Mouse (Mus musculus) kidney, adult 11 months (tissue): Measurements from ENCODE around the gene Amt.
"Not testable (repeated sequence)": the region's sequence is repeated elsewhere in the genome, so short reads cannot be mapped to it uniquely, and the experiment has no call there.

Experiments used
- DNase-seq: peaks from one replicate; pipeline ENCODE4 v3.0.0; 2022

Gene Amt

GRCm38 (mm10) chr9:108284410-108284809, 12.2 kb upstream of the Amt start:
- DNase-seq: peak; percentile 74

GRCm38 (mm10) chr9:108287526-108288238, 9.0 kb upstream of the Amt start:
- not testable (repeated sequence) for DNase-seq

DNA sequence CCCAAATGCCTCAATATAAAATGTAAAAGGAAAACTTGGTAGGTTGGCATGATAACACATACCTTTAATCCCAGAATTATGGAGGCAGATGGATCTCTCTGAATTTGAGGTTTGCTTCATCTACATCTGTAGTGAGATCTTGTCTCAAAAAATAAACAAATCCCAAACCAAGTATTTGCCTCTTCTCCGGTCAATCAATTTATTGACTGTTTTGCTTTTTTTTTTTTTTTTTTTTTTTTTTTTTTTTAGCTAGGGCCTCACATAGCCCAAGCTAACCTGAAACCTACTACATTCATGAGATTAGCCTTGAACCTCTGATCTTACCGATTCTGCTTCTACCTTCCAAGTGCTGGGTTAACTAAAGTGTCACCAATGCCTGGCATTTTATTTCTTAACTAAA, 7.3 kb upstream of the Amt start:
- DNase-seq: no peak

DNA sequence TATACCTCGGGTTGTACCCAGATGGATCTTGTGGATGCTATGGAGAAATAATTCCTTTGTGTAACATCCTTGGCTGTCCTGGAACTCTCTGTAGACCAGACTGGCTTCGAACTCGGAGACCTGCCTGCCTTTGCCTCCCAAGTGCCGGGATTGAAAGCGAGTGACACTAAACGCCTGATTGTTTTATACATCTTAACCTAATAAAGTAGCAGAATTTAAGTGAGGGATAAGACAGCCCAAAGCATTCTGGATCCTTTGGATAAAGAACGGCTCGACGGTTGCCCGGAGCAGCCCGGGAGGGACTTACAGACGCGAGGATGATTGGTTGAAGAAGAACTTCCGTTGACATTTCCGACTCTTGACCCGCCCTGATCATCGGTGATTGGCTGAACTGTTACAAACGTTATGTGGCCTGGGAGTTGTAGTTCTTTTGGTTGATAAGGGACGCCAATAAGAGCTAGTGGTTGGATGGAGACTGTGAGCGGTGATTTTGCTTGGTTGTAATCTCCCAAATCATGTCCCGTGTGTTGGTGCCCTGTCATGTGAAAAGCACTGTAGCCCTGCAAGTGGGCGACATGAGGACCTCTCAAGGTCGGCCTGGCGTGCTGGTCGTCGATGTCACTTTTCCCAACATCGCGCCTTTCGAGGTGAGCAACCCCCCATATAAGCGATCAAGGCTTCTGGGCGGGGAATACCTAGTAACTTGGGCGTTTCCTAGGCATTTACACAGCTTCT, 6.5 kb upstream of the Amt start, which contains the start of gene Nicn1:
Nicn1 (plus strand) TSS at position 414 of the 735 bp plus-strand sequence.
- peak; percentile 96 for DNase-seq

DNA sequence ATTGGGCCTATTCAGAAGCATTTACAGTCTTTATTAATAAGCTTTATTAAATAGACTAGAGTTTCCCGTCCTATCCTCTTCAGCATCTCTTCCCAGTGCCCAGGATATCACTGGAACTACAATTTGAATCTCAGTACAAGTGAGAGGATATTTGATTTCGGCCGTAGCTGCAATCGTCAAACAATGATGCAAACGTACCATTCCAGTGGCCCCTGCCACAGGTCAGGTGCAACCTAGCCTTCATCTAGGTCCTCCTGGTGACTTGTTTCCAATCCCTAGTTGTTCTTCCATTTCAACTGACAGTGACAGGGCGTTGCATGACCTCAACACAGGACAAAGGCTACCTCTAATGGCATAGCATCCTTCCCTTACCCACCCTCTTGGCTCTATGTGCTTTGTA, 5.9 kb upstream of the Amt start:
- DNase-seq: no peak

DNA sequence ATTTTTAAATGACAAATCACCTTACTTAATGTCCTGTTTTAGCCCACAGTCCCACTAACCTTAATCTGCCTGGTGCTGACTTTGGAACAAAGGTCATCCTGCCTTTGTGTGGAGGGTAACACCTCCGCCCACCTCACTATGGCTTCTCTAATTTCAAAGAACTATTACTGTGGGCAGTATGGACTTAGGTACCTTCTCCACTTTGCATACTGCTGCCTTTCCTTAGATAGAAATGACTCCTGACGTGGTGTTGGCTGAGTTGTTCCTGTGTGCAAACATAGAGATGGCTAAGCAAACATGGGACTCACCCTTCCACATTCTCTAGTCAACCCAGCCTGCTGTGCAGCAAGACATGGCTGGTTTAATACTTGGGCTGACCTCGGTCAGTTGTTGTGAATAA, 5.2 kb downstream of the Amt start:
- DNase-seq: no peak

DNA sequence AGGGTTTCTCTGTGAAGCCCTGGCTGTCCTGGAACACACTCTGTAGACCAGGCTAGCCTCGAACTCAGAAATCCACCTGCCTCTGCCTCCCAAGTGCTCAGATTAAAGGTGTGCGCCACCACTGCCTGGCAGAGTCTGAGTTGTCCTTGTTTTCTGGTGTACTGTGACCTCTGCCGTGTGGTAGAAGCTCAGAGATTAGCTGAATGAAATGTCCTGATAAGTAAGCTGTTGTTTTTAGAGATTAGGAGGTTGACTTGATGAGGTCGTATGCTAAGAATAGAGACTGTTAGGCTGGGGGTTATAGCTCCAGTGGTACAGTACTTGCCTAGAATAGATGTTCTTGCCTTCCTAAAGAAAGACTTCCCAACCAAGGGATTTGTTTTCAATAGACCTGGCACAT, 8.1 kb downstream of the Amt start:
- no peak for DNase-seq

GRCm38 (mm10) chr9:108305170-108305569, 8.5 kb downstream of the Amt start:
- DNase-seq: peak; percentile 35

- DNase-seq: peak; percentile 100
These were observed 9.2 kb downstream of the Amt start, which contains the start of the genes Rhoa and Tcta for GRCm38 (mm10) chr9:108305629-108306520. Gene Rhoa (plus strand): TSS chr9:108306129. Gene Tcta (minus strand): TSS chr9:108306160.

DNA sequence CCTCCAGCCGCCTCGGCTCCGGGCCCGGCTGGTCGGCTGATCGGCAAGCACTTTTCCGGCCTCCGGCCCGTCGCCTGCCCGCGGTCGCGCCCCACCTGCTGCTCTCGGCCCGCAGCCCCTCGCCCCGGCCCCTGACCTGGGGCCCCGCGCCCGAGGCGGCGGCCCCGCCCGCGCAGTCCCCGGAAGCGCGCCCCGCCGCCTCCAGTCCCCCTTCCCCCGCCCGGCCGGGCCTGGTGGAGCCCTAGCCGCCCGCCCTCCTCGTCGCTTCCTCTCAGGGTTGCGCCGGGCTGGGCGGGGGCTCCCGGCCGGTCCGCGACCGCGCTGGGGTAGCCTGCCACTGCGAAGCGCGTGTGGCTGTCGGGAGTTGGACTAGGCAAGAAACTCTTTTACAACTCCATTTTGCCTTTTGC, 9.9 kb downstream of the Amt start:
- DNase-seq: no peak

DNA sequence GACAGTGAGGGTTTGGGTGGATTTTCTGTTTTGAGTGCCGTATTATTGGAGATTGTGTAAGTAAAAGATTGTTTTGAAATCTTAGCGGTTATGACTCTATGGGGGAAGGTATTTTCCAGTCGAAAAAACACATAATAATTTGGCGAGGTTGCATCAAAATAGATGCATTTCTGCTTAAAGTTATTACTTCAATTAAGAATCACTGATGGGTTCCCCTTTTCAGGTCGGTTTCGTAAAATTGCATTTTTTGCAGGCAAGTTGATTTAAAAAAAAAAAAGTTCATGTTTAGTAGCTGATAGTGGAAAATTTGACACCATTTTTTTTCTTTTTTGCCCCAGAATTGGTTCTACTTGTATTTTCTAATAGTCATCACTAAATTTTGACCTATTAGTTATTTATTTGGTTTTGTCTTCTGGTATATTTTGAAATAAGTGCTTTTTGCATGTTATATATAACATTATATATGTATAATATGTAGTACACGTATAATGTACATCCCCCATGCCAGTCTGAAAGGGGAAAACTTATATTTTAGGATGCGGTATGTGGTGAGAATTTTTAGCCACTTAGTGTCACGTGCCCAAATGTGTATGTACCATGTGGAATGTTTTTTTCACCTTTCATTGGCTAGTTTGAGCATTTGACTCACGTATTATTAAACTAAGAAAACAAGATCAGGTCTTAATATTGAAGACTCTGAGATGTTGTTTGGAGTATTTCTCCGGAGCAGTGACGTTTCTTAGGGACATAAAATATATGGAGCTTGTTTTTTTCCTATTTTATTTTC, 10.6 kb downstream of the Amt start:
- no peak for DNase-seq

- no peak for DNase-seq
These were observed 11.5 kb downstream of the Amt start for GRCm38 (mm10) chr9:108308141-108308540.

DNA sequence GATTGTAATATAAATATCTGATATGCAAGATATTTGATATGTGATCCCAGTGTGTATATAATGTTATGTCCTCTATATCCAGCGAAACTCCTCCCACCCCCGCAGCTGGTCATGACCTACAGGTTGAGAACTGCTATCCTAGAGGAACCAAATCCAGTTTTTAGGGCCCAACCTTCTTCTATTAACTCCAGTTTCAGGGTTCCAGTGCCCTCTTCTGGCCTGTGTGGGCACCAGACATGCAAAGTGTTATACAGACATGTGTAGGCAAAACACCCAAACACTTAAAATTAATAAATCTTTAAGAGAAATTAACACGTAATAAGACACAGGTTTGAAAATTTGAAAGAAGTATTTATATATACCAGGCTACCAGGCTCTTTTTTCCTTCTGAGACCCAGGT, 20.9 kb downstream of the Amt start:
- DNase-seq: no peak

DNA sequence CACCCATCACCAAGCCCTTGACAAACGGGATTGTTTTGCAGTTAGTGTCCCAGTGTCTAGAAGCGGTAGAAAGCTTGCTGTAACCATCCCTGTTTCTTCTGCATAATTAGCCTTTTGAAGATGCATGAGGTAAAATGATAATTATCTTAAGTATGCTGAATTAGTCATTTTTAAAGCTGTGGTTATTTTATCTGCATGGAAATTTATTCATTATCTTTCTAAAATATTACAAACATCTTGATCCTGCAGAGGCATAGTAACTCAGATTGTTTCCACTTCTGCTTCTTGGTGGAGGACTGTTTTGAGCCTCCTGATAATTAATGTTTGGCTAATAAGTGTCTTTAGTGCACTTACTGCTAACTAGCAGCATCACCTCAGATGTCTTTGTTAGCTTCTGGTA, 21.8 kb downstream of the Amt start:
- no peak for DNase-seq

DNA sequence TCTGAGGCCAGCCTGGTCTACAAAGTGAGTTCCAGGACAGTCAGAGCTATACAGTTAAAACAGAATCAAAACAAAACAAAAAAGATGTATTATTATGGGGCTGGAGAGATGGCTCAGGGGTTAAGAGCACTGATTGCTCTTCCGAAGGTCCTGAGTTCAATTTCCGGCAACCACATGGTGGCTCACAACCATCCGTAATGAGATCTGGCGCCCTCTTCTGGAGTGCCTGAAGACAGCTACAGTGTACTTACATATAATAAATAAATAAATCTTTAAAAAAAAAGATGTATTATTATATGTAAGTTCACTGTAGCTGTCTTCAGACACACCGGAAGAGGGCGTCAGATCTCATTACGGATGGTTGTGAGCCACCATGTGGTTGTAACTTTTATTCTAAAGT, 25.4 kb downstream of the Amt start:
- DNase-seq: not testable (repeated sequence)

DNA sequence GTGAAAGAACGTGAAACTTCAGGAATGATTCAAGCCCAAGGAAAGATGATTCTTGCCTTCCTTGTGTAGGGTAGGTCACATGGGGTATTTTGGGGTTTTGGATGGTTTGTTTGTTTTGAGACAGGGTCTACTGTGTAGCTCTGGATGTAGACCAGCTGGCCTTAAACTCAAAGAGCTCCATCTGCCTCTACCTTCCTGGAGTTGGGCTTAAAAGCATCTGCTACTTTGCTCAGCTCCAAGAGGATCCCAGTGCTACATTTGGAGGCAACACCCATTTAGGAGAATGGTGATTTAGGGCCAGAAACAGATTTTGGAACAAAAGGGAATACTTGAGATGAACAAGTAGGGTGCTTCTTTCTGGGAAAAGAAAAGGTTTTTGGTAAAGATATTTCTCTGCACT, 28.1 kb downstream of the Amt start:
- no peak for DNase-seq

GRCm38 (mm10) chr9:108325811-108326210, 29.2 kb downstream of the Amt start:
- no peak for DNase-seq

- DNase-seq: no peak
These were observed 41.3 kb downstream of the Amt start for GRCm38 (mm10) chr9:108337848-108338550.

DNA sequence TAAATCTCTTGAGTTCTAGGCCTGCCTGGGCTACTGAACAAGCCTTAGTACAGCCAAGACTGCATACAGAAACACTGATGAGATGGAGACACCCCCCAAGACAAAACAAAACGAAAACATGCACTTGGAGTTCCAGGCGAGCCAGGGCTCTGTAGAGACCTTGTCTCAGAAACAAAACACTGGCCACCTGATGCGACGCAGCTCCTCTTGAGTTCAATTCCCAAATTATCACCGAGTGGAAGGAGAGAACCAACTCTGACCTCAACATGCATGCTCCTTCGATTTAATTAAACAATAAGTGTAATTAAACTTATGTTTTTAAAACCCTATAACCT, 41.9 kb downstream of the Amt start:
- DNase-seq: no peak

DNA sequence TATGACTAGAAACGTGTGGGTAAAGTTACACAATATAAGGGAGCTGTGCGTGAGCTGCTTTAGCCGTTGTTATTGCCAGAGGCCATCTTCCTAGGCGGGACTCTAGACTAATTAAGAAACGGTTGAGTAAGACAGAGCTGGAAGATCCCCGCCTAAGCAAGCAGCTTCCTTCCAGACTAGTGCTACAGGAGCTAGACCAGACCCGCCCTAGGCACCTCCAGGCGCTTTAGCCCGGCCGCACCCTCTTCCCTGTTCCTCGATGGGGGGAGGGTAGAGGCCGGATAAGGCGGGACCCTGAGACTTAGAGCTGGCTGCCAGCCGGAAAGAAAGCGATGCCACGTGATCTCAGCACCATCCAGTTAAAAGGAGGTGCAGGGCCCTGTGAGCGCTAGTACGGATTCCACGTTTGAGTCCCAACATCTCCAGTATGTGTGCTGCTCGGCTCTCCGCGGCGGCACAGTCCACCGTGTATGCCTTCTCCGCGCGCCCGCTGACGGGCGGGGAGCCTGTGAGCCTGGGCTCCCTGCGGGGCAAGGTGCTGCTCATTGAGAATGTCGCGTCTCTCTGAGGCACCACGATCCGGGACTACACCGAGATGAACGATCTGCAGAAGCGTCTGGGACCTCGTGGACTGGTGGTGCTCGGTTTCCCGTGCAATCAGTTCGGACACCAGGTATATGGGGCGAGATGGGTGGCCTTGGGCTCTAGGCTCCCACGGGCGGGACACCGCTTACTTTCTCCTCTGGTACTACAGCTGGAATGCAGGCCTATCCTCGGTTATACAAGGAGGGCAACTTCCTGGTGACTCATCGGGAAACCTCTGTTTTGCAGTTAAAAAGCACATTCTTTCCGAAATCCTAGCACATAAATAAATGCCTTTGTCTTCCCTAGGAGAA, 42.5 kb downstream of the Amt start, which contains the start of gene Gpx1:
Gpx1 (plus strand) TSS at position 18 of the 896 bp plus-strand sequence.
- DNase-seq: peak; percentile 97

- peak; percentile 43 for DNase-seq
These were observed 43.2 kb downstream of the Amt start for GRCm38 (mm10) chr9:108339886-108340257.
